Mouse (Mus musculus) midbrain, embryonic 11.5 days (tissue): Measurements from ENCODE around the gene 1600012H06Rik. TPM values are rescaled to one million over a fixed set of nuclear protein-coding genes. Genes with fewer than 3 reads are reported as not detected.
"Not testable (repeated sequence)": the region's sequence is repeated elsewhere in the genome, so short reads cannot be mapped to it uniquely, and the experiment has no call there.

Experiments
- ATAC-seq: fragments of 200-750 bp; cut with Nextera tagmentation; 2 replicates; pipeline ENCODE4 v1.8.0; 2017; ENCODE audit warnings: moderate TSS enrichment, moderate library complexity; ENCODE audit not compliant: low FRiP score
- DNase-seq: peaks from one replicate; pipeline ENCODE4 v3.0.0; 2015; ENCODE audit warnings: low spot score; ENCODE audit errors: missing footprints
- H3K27ac ChIP-seq: fragments of 300-500 bp; sonication (generic); 2 replicates; pipeline ENCODE4 v1.5.1; 2014; ENCODE audit warnings: low read depth, low read length
- H3K27me3 ChIP-seq: fragments of 300-500 bp; sonication (generic); 2 replicates; pipeline ENCODE4 v1.6.1; 2014; ENCODE audit warnings: mild to moderate bottlenecking, low read length, moderate library complexity, mixed read lengths; ENCODE audit not compliant: control insufficient read depth, insufficient read depth
- H3K36me3 ChIP-seq: fragments of 300-500 bp; sonication (generic); 2 replicates; pipeline ENCODE4 v1.6.1; 2014; ENCODE audit warnings: mild to moderate bottlenecking, low read length, moderate library complexity, mixed read lengths; ENCODE audit not compliant: control insufficient read depth, insufficient read depth
- H3K4me1 ChIP-seq: fragments of 300-500 bp; sonication (generic); 2 replicates; pipeline ENCODE4 v1.6.1; 2014; ENCODE audit warnings: low read length; ENCODE audit not compliant: control insufficient read depth, insufficient read depth
- H3K4me2 ChIP-seq: fragments of 300-500 bp; sonication (generic); 2 replicates; pipeline ENCODE4 v1.6.1; 2014; ENCODE audit warnings: mild to moderate bottlenecking, moderate library complexity
- H3K4me3 ChIP-seq: fragments of 300-500 bp; sonication (generic); 2 replicates; pipeline ENCODE4 v1.5.1; 2014; ENCODE audit warnings: low read depth, low read length
- H3K9ac ChIP-seq: fragments of 300-500 bp; sonication (generic); 2 replicates; pipeline ENCODE4 v1.6.1; 2014; ENCODE audit warnings: low read length
- H3K9me3 ChIP-seq: fragments of 300-500 bp; sonication (generic); 2 replicates; pipeline ENCODE4 v1.6.1; 2016; ENCODE audit warnings: low read length; ENCODE audit not compliant: control insufficient read depth
- WGBS: fragments of 180-500 bp; shearing (Covaris S2); extraction: QIAGEN DNeasy Blood & Tissue Kit; methylation state at CpG from one replicate; pipeline ENCODE4 v1.1.7; 2014; 5-methylcytosine and 5-hydroxymethylcytosine counted together
- polyA plus RNA-seq: library from polyadenylated mRNA; unstranded; fragments of >200 nt; fragmentation: Nextera tagmentation; extraction: Ambion mirVana; gene quantifications from 2 replicates; pipeline ENCODE4 v1.2.1, GENCODE M21; 2014

The 1600012H06Rik gene
- polyA plus RNA-seq, 1 experiment from 2014 or later = 33.3 TPM

- Histone ChIP-seq H3K4me3 (0 out of 2 replicates have a peak overlapping the region, but pooled peaks have one; percentile 14), H3K9ac (peak overlapping the region; percentile 40; the same call in 1 of the 2 replicates), H3K36me3 (no peaks in the 10 kb centered on the region), H3K27me3 (no peaks in the 10 kb centered on the region), H3K4me1 (peaks cover 3% of the 10 kb centered on the region), H3K9me3 (no peaks in the 10 kb centered on the region), H3K27ac (no peak overlapping the region), H3K4me2 (peak overlapping the region; percentile 42)
- no peak for DNase-seq
- no peak for ATAC-seq
- WGBS = 33% methylated on average over 3 of the region's 3 CpGs
Measured at GRCm38 (mm10) chr17:14959979-14960378, 17.0 kb downstream of the 1600012H06Rik start.

DNA sequence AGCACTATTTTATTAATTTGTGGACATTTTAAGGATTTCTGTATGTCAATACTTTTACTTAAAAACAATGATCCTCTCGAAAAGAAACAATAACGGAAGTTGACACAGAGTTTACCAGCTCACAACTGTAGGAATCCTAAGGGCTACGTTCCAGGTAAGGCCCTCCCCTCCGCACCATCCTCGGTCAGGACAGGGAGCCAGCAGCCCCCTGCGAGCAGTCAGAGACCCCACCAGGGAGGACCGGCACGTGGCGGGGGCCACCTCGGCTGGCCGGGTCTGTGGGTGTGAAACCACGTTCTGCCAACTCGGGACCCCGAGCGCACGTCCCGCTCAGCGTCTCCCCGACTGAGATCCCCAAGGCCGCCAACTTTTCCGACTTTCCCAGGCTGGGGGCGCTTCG, 17.5 kb downstream of the 1600012H06Rik start:
- Histone ChIP-seq H3K9me3 (no peaks in the 10 kb centered on the region), H3K27me3 (no peaks in the 10 kb centered on the region), H3K27ac (no peak overlapping the region), H3K4me2 (peak overlapping the region; percentile 66), H3K4me1 (peaks cover 3% of the 10 kb centered on the region), H3K4me3 (peak overlapping the region; percentile 65), H3K9ac (peak overlapping the region; percentile 74), H3K36me3 (no peaks in the 10 kb centered on the region)
- DNase-seq (peak; percentile 87), ATAC-seq (peak; percentile 33)
- WGBS = under 1% methylated on average over 19 of the region's 23 CpGs

- H3K27ac ChIP-seq = not testable (repeated sequence)
- peak; percentile 84 for ATAC-seq
Measured at GRCm38 (mm10) chr17:14960951-14961556, 18.1 kb downstream of the 1600012H06Rik start, which contains the start of gene Phf10. Gene Phf10, minus strand, starts transcription at chr17:14961273.

GRCm38 (mm10) chr17:14961557-14962154, 18.7 kb downstream of the 1600012H06Rik start:
- H3K4me2 ChIP-seq, H3K27ac ChIP-seq, H3K36me3 ChIP-seq, DNase-seq, H3K9me3 ChIP-seq, H3K4me3 ChIP-seq, H3K9ac ChIP-seq, H3K27me3 ChIP-seq, H3K4me1 ChIP-seq: not testable (repeated sequence)
- no CpG with 5 or more reads among the region's 44 CpGs for WGBS
- ATAC-seq = peak; percentile 95

More at GRCm38 (mm10) chr17:14960951-14961556, 18.1 kb downstream of the 1600012H06Rik start, which contains the start of gene Phf10:
- Histone ChIP-seq H3K4me3 (peak within 1 kb of the TSS; percentile 65), H3K9ac (peak within 1 kb of the TSS; percentile 74), H3K4me2 (peak within 1 kb of the TSS; percentile 66)
- H3K27me3 ChIP-seq, H3K36me3 ChIP-seq, H3K9me3 ChIP-seq, H3K4me1 ChIP-seq: not testable (repeated sequence)
- under 1% methylated on average over 38 of the region's 100 CpGs for WGBS
- DNase-seq = peak; percentile 93

DNA sequence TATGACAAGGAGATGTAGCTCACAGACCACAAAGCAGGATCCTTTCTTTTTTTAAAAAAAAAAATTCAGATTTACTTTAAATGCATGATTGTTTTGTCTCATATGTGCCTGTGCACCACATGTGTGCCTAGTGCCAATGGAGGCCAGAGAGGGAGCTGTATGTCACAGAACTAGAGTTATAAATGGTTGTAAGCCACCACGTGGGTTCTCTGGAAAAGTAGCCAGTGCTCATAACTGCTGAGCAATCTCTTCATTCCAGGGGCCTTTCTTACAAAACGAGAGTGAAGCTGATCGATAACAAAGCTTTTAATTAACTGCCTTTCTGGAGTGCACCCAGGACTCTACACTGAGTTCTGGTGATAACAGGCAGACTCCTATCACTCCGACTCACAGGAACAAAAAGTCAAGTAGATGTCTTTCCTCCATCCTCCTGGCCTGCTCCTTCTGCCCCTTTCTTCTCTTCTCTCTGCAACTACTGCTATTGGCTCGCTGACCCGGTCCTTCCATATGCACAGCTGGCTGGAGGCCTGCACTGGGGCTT, 25.5 kb downstream of the 1600012H06Rik start:
- not testable (repeated sequence) for H3K4me3 ChIP-seq, H3K9me3 ChIP-seq, H3K9ac ChIP-seq, H3K27me3 ChIP-seq, DNase-seq, H3K4me2 ChIP-seq, ATAC-seq, H3K27ac ChIP-seq, H3K4me1 ChIP-seq, H3K36me3 ChIP-seq
- WGBS = no CpG with 5 or more reads among the region's 6 CpGs

- not testable (repeated sequence) for H3K27me3 ChIP-seq, H3K9ac ChIP-seq, H3K27ac ChIP-seq, H3K4me1 ChIP-seq, H3K9me3 ChIP-seq, H3K4me2 ChIP-seq, DNase-seq, H3K36me3 ChIP-seq, H3K4me3 ChIP-seq
- 5% methylated on average over 4 of the region's 7 CpGs for WGBS
- ATAC-seq = peak; percentile 19; the same call in 1 of the 2 replicates
Measured at GRCm38 (mm10) chr17:14977718-14978361, 34.9 kb downstream of the 1600012H06Rik start.

DNA sequence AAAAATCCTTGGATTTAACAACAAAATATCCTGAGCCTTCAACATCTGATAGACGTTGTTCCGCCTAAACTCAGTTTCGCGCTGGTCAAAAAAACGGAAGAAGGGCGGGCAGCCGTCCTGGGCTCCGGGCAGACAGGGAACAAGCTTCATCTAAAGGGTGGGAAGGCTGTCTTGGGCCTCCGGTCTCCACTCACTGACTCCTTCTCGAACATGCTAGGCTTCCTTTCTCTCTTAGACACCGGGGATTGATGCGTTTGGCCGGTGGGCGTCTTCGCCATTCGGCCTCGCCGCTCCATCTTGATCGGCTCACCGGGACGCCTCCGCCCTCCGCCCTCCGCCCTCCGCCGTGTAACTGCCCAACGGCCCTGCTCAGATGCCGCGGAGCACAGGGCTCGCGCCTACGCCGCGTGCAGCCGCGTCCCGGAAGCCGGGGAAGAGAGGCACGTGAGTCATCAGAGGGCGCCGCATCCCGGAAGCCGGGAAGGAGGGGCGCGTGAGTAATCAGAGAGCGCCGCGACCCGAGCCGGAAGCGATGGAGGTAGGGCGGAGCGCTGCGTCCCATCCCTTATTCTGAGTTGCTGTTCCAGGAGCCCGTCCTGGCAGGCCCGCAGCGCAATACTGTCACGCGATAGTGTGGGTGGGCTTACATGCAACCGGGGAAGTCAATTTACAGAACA, 35.5 kb downstream of the 1600012H06Rik start, which contains the start of the genes 9030025P20Rik and Gm3417:
9030025P20Rik (plus strand) TSS at position 107 of the 677 bp plus-strand sequence.
Gm3417 (minus strand) TSS at position 429 of the 677 bp plus-strand sequence.
- not testable (repeated sequence) for H3K9ac ChIP-seq, H3K4me3 ChIP-seq, DNase-seq, H3K9me3 ChIP-seq, H3K27me3 ChIP-seq, H3K4me1 ChIP-seq, H3K27ac ChIP-seq, H3K36me3 ChIP-seq, H3K4me2 ChIP-seq
- WGBS = no CpG with 5 or more reads among the region's 60 CpGs
- peak; percentile 97 for ATAC-seq

- ATAC-seq, DNase-seq, H3K36me3 ChIP-seq, H3K9me3 ChIP-seq, H3K4me1 ChIP-seq, H3K9ac ChIP-seq, H3K4me3 ChIP-seq, H3K27me3 ChIP-seq, H3K4me2 ChIP-seq, H3K27ac ChIP-seq: not testable (repeated sequence)
- WGBS = 79% methylated on average over 4 of the region's 5 CpGs
Measured at GRCm38 (mm10) chr17:14990116-14990702, 47.2 kb downstream of the 1600012H06Rik start.
